Mouse (Mus musculus) cerebellum, adult 9-11 months (tissue): ENCODE results near the gene Tmem98.

Experiments used
- DNase-seq: peaks from one replicate; pipeline ENCODE4 v3.0.0; 2022

Tmem98 gene

DNA sequence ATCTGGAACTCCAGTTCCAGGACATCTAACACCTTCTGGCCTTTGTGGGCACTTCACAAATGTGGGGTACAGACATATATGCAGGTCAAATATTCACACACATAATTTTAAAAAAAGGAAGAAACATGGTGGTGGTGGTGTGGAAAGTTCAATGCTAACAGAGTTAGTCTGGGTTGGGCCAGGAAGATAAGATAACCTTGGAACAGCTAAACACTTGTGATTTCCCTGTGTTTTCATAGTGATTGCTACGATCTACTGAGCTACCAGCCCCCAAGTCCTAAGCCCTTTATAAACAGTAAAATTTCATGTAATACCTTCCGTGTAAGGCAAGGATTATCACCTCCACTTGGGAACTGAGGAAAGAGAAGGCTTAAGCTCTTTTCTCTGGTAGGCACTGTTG, 46.9 kb downstream of the Tmem98 start:
- no peak for DNase-seq

DNA sequence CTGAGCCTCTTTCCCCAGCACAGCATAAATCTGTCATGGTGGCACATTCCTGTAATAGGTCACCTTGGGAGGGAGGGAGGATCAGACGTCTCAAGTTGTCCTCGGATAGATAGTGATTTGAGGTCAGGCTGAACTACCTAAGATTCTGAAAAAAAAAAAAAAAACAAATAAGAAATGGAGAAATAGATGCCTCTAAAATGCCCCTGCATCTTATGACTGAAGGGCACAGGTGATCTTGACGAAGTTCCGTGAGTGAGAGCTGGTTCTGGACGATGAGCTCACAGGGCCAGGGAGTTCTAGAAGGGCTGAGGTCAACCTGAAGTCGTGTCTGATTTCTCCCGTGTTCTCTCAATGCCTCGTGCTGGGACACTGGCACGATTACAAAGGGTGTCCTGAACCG, 48.1 kb downstream of the Tmem98 start, which contains the start of gene Spaca3:
TSS of gene Spaca3 (plus strand) at position 301 of the 400 bp plus-strand sequence.
- no peak for DNase-seq

DNA sequence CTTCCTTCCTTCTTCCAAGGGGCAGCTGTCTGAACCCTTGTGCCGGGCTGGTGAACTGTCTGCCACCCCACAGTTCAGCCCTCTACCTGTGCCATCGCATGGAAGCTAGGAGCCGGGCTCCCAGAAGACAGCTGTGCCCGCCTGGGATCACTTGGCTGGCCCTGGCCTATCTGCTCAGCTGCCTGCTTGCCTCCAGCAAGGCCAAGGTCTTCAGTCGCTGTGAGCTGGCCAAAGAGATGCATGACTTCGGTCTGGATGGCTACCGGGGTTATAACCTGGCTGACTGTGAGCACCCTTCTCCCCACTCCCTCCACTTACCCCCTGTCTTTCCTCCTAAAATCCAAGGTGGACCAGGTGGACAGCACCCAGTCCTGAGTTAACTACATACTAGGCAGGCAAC, 53.0 kb downstream of the Tmem98 start:
- DNase-seq, result no peak

DNA sequence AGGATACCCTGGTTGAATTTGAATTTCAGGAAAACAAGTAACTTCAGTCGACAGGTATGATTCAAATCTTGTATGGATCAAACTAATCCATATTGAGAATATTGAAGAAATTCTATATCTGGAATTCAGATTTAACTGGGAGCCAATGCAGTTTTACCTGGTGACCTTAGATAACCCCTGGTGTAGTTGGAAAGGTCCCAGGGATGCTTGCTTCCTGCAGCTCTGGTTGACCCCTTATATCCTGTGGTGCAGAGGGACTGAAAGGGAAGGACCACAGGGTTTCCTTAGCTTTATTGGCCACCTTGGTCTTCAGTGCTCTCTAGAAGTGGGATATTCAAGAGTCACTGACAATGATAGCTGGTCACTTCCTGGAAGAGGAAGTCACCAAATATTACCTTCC, 58.1 kb downstream of the Tmem98 start:
- no peak for DNase-seq
